Mouse (Mus musculus) E14TG2a.4 (cell line): Measurements from ENCODE around the gene Rnf169.
A peak's percentile ranks its signal among the peaks of the same experiment; 100 is the strongest.

Experiments
- H3K27me3 ChIP-seq: 2 replicates; pipeline ENCODE4 v1.6.1; 2014; ENCODE audit warnings: low read length, control low read depth; ENCODE audit not compliant: insufficient read depth
- H3K36me3 ChIP-seq: 2 replicates; pipeline ENCODE4 v1.6.1; 2014; ENCODE audit warnings: low read length, control low read depth; ENCODE audit not compliant: insufficient read depth
- H3K4me1 ChIP-seq: replicated peaks from 2 replicates; pipeline ENCODE4 v1.6.1; 2014; ENCODE audit warnings: low read depth, low read length, control low read depth
- H3K4me3 ChIP-seq: replicated peaks from 2 replicates; pipeline ENCODE4 v1.5.1; 2014; ENCODE audit warnings: mild to moderate bottlenecking, low read length
- H3K9me3 ChIP-seq: 2 replicates; pipeline ENCODE4 v1.6.1; 2014; ENCODE audit warnings: low read length, control low read depth
- CTCF ChIP-seq: conservative IDR thresholded peaks from 2 replicates; pipeline ENCODE4 v1.5.1; 2014; ENCODE audit warnings: low read length
- NANOG ChIP-seq: IDR thresholded peaks from 2 replicates; pipeline ENCODE4 v1.6.1; 2014; ENCODE audit warnings: borderline replicate concordance, low read length, mixed read lengths
- POU5F1 ChIP-seq: IDR thresholded peaks from 2 replicates; pipeline ENCODE4 v1.6.1; 2014; ENCODE audit warnings: low read length, borderline replicate concordance

The Rnf169 gene

GRCm38 (mm10) chr7:99980132-99980591, at the start of gene Rnf169:
Gene Rnf169, minus strand, starts transcription at chr7:99980448.
- H3K9me3 ChIP-seq, result no peaks in the 10 kb centered on the region
- TF ChIP-seq NANOG (no peak), POU5F1 (peak; percentile 100)
- peak within 1 kb of the TSS; percentile 93 for H3K4me3 ChIP-seq
- H3K27me3 ChIP-seq, result peaks cover 14% of the 10 kb centered on the region
- no peaks in the 10 kb centered on the region for H3K36me3 ChIP-seq
- peaks cover 45% of the 10 kb centered on the region for H3K4me1 ChIP-seq

- TF ChIP-seq POU5F1, result no peak
- peak; percentile 93 for TF ChIP-seq CTCF
- TF ChIP-seq NANOG, result no peak
- Histone ChIP-seq H3K9me3 (no peaks in the 10 kb centered on the region), H3K36me3 (no peaks in the 10 kb centered on the region), H3K4me1 (peaks cover 5% of the 10 kb centered on the region; the same call in 1 of the 2 replicates), H3K4me3 (no peak overlapping the region), H3K27me3 (peaks cover 26% of the 10 kb centered on the region)
These were observed 49.1 kb upstream of the Rnf169 start for GRCm38 (mm10) chr7:100029307-100029706.

GRCm38 (mm10) chr7:100027353-100027752, 47.1 kb upstream of the Rnf169 start:
- Histone ChIP-seq H3K36me3 (no peaks in the 10 kb centered on the region), H3K4me3 (no peak overlapping the region), H3K27me3 (peaks cover 25% of the 10 kb centered on the region; the same call in 1 of the 2 replicates), H3K4me1 (peaks cover 5% of the 10 kb centered on the region; the same call in 1 of the 2 replicates), H3K9me3 (no peaks in the 10 kb centered on the region)
- TF ChIP-seq NANOG (no peak), CTCF (no peak), POU5F1 (no peak)

GRCm38 (mm10) chr7:100017056-100017455, 36.8 kb upstream of the Rnf169 start:
- H3K36me3 ChIP-seq, result no peaks in the 10 kb centered on the region
- TF ChIP-seq NANOG, result no peak
- no peak for TF ChIP-seq CTCF
- no peak for TF ChIP-seq POU5F1
- no peak overlapping the region for H3K4me3 ChIP-seq
- peaks cover 45% of the 10 kb centered on the region for H3K27me3 ChIP-seq
- H3K9me3 ChIP-seq, result no peaks in the 10 kb centered on the region
- peaks cover 7% of the 10 kb centered on the region for H3K4me1 ChIP-seq

- H3K27me3 ChIP-seq, result peaks cover 50% of the 10 kb centered on the region
- no peak overlapping the region for H3K4me3 ChIP-seq
- H3K4me1 ChIP-seq, result peaks cover 9% of the 10 kb centered on the region
- H3K9me3 ChIP-seq, result no peaks in the 10 kb centered on the region
- TF ChIP-seq NANOG (no peak), CTCF (no peak), POU5F1 (no peak)
- no peaks in the 10 kb centered on the region for H3K36me3 ChIP-seq
These were observed 33.9 kb upstream of the Rnf169 start for GRCm38 (mm10) chr7:100014123-100014600.

GRCm38 (mm10) chr7:100012515-100012914, 32.3 kb upstream of the Rnf169 start:
- Histone ChIP-seq H3K4me1 (peaks cover 9% of the 10 kb centered on the region), H3K4me3 (no peak overlapping the region), H3K9me3 (no peaks in the 10 kb centered on the region), H3K27me3 (peaks cover 55% of the 10 kb centered on the region), H3K36me3 (no peaks in the 10 kb centered on the region)
- TF ChIP-seq POU5F1 (no peak), NANOG (no peak), CTCF (no peak)

GRCm38 (mm10) chr7:100012085-100012484, 31.8 kb upstream of the Rnf169 start:
- Histone ChIP-seq H3K4me1 (peaks cover 9% of the 10 kb centered on the region), H3K27me3 (peaks cover 59% of the 10 kb centered on the region), H3K9me3 (no peaks in the 10 kb centered on the region), H3K4me3 (no peak overlapping the region), H3K36me3 (no peaks in the 10 kb centered on the region)
- TF ChIP-seq NANOG (no peak), CTCF (no peak), POU5F1 (no peak)

- peaks cover 67% of the 10 kb centered on the region for H3K27me3 ChIP-seq
- TF ChIP-seq NANOG, result no peak
- no peak for TF ChIP-seq CTCF
- no peak for TF ChIP-seq POU5F1
- H3K36me3 ChIP-seq, result no peaks in the 10 kb centered on the region
- H3K9me3 ChIP-seq, result no peaks in the 10 kb centered on the region
- peaks cover 16% of the 10 kb centered on the region for H3K4me1 ChIP-seq
- H3K4me3 ChIP-seq, result no peak overlapping the region
These were observed 30.5 kb upstream of the Rnf169 start for GRCm38 (mm10) chr7:100010711-100011110.

GRCm38 (mm10) chr7:100009640-100010039, 29.4 kb upstream of the Rnf169 start:
- no peaks in the 10 kb centered on the region for H3K9me3 ChIP-seq
- H3K4me3 ChIP-seq, result no peak overlapping the region
- H3K4me1 ChIP-seq, result peaks cover 24% of the 10 kb centered on the region
- no peaks in the 10 kb centered on the region for H3K36me3 ChIP-seq
- H3K27me3 ChIP-seq, result peaks cover 77% of the 10 kb centered on the region
- TF ChIP-seq CTCF (peak; percentile 83), POU5F1 (no peak), NANOG (no peak)

GRCm38 (mm10) chr7:100008765-100009164, 28.5 kb upstream of the Rnf169 start:
- peaks cover 77% of the 10 kb centered on the region for H3K27me3 ChIP-seq
- peaks cover 18% of the 10 kb centered on the region for H3K4me1 ChIP-seq
- no peaks in the 10 kb centered on the region for H3K36me3 ChIP-seq
- no peaks in the 10 kb centered on the region for H3K9me3 ChIP-seq
- no peak overlapping the region for H3K4me3 ChIP-seq
- no peak for TF ChIP-seq POU5F1
